Mouse (Mus musculus): ENCODE results near the gene Mea1. TPM values are rescaled to one million over a fixed set of nuclear protein-coding genes. Genes with fewer than 3 reads are reported as not detected.

Gene Mea1
- polyA plus RNA-seq, 1 experiment from 2014 or later, result 135 TPM

- peaks cover 21% of the 10 kb centered on the region for H3K36me3 ChIP-seq (ENCODE audit: insufficient read depth, low read length)
- TF ChIP-seq CTCF (IDR thresholded peaks at IDR 0.05; ENCODE audit: low read depth), result peak; percentile 28; the same call in 1 of the 2 replicates
- no peaks in the 10 kb centered on the region for H3K9me3 ChIP-seq (replicated peaks; ENCODE audit: low read length)
- peaks cover 11% of the 10 kb centered on the region; the same call in 1 of the 2 replicates for H3K4me1 ChIP-seq (replicated peaks; ENCODE audit: insufficient read depth, low read length)
- DNase-seq (ENCODE audit: low spot score) (no peak), ATAC-seq (replicated peaks; ENCODE audit: low FRiP score, low read depth) (no peak)
- H3K4me3 ChIP-seq (replicated peaks; ENCODE audit: low read depth, low read length), result no peak overlapping the region
- no peak overlapping the region for H3K4me2 ChIP-seq (ENCODE audit: low read length)
- 93% methylated on average over 11 of the region's 11 CpGs for WGBS
- H3K27ac ChIP-seq, result no peak overlapping the region
- H3K9ac ChIP-seq (ENCODE audit: low read depth, low read length), result no peak overlapping the region
- no peaks in the 10 kb centered on the region for H3K27me3 ChIP-seq (ENCODE audit: insufficient read depth, low read length)
These were observed 36.3 kb downstream of the Mea1 start for GRCm38 (mm10) chr17:46714756-46715481.

DNA sequence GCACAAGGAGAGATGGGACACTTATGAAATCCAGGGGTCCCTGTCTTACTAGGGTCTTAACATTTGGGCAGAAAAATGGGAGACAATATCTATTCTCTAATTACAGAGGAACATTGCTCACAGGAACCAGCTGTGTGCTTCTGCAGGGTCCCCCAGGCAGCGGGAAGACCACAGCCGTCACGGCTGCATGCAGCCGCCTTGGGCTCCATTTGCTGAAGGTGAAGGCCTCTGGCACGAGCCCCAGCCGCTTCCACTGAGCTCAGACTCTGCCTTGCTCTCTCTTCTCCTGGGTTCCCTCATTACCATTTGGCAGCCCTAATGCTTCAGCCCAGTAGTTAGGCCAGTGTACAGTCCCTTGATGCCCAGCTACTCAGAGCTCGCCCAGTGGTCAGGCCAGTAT, 42.5 kb downstream of the Mea1 start:
- DNase-seq (ENCODE audit: low spot score) (no peak), ATAC-seq (replicated peaks; ENCODE audit: low FRiP score, low read depth) (no peak)
- Histone ChIP-seq H3K9ac (ENCODE audit: low read depth, low read length) (no peak overlapping the region), H3K4me3 (replicated peaks; ENCODE audit: low read depth, low read length) (no peak overlapping the region), H3K9me3 (replicated peaks; ENCODE audit: low read length) (no peaks in the 10 kb centered on the region), H3K36me3 (ENCODE audit: insufficient read depth, low read length) (peaks cover 29% of the 10 kb centered on the region; the same call in 1 of the 2 replicates), H3K27ac (no peak overlapping the region), H3K4me2 (ENCODE audit: low read length) (no peak overlapping the region), H3K27me3 (ENCODE audit: insufficient read depth, low read length) (no peaks in the 10 kb centered on the region), H3K4me1 (replicated peaks; ENCODE audit: insufficient read depth, low read length) (no peaks in the 10 kb centered on the region)
- WGBS, result 92% methylated on average over 7 of the region's 7 CpGs
- TF ChIP-seq CTCF (IDR thresholded peaks at IDR 0.05; ENCODE audit: low read depth), result no peak

DNA sequence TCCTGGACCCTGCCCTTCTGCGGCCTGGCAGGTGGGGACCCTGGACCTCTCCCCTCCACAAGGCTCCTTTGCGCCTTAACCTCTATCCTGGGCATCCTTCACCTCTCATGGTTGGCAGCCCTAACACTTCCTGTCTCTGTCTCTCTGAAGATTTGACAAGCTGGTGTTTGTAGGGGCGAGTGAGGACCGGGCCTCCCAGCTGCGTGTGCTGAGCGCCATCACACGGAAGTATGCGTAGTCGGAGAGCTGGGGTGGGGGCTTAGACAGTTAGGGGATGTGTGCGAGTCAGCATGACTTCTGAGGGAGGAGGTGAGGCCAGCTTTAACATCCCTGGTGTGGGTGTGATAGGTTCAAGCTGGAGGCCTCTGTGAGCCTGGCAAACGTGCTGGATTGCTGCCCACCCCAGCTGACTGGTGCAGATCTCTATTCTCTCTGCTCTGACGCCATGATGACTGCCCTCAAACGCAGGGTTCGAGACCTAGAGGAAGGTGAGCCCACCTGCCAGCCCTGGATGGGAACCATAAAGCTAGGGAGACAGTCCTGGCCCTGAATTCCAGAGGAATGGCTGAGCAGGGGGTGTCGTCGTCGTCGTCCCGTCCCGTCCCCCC, 46.0 kb downstream of the Mea1 start:
- DNase-seq (ENCODE audit: low spot score), result no peak
- no peaks in the 10 kb centered on the region for H3K4me1 ChIP-seq (replicated peaks; ENCODE audit: insufficient read depth, low read length)
- no peak for TF ChIP-seq CTCF (IDR thresholded peaks at IDR 0.05; ENCODE audit: low read depth)
- 81% methylated on average over 15 of the region's 20 CpGs for WGBS
- no peaks in the 10 kb centered on the region for H3K9me3 ChIP-seq (replicated peaks; ENCODE audit: low read length)
- no peak overlapping the region for H3K4me2 ChIP-seq (ENCODE audit: low read length)
- H3K27me3 ChIP-seq (ENCODE audit: insufficient read depth, low read length), result no peaks in the 10 kb centered on the region
- ATAC-seq (replicated peaks; ENCODE audit: low FRiP score, low read depth), result no peak
- no peak overlapping the region for H3K4me3 ChIP-seq (replicated peaks; ENCODE audit: low read depth, low read length)
- H3K27ac ChIP-seq, result no peak overlapping the region
- no peak overlapping the region for H3K9ac ChIP-seq (ENCODE audit: low read depth, low read length)
- peaks cover 23% of the 10 kb centered on the region; the same call in 1 of the 2 replicates for H3K36me3 ChIP-seq (ENCODE audit: insufficient read depth, low read length)

- ATAC-seq (replicated peaks; ENCODE audit: low FRiP score, low read depth) (no peak; the same call in 1 of the 2 replicates), DNase-seq (ENCODE audit: low spot score) (peak; percentile 80)
- H3K27ac ChIP-seq, result no peak overlapping the region
- H3K27me3 ChIP-seq (ENCODE audit: insufficient read depth, low read length), result no peaks in the 10 kb centered on the region
- H3K36me3 ChIP-seq (ENCODE audit: insufficient read depth, low read length), result peaks cover 23% of the 10 kb centered on the region; the same call in 1 of the 2 replicates
- H3K9ac ChIP-seq (ENCODE audit: low read depth, low read length), result no peak overlapping the region
- H3K4me1 ChIP-seq (replicated peaks; ENCODE audit: insufficient read depth, low read length), result no peaks in the 10 kb centered on the region
- peak; percentile 69 for TF ChIP-seq CTCF (IDR thresholded peaks at IDR 0.05; ENCODE audit: low read depth)
- 51% methylated on average over 9 of the region's 9 CpGs for WGBS
- H3K4me3 ChIP-seq (replicated peaks; ENCODE audit: low read depth, low read length), result no peak overlapping the region
- no peaks in the 10 kb centered on the region for H3K9me3 ChIP-seq (replicated peaks; ENCODE audit: low read length)
- H3K4me2 ChIP-seq (ENCODE audit: low read length), result no peak overlapping the region
These were observed 46.7 kb downstream of the Mea1 start for GRCm38 (mm10) chr17:46725273-46725672.

DNA sequence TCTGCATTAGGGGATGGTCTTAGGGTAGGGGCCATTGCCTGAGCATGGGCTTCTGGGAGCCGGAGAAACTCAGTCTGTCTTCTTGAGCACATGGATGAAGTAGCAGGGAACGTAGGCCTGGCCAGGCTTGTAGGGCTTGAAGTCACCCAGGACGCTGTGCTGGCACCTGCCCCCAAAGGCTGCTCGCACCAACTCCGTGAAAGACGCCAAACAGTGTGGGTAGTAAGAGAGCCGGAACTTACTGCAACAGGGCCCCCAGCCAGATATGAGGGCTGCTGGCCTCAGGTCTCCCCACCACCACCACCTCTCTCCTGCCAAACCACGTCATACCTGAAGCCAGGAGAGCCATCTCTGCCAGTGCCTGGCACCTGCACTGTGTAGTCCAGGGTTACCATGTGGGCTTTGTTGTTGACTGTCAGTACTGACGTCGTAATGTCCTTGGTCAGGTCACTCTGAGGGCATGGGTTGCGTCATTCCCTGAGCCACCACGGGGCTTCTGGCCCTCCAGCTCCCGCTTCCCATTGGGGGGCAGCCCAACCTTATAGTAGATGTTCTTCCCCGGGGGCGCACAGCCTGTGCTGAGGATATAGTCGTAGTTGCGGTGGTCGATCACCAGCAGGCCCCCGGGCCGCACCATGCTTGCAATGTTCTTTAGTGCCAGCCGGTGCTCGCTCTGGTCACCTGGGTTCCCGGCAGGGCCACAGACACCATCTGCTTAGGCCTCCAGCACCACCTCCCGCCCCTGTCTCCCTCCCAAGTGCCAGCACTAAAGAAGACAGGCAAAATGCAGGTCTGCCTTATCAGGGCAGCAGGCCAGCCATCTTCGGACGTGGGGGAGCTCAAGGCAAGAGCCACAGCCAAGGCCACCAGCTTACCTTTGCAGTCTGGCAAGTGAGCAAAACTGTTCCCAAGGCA, 47.4 kb downstream of the Mea1 start:
- no peak for TF ChIP-seq CTCF (IDR thresholded peaks at IDR 0.05; ENCODE audit: low read depth)
- Histone ChIP-seq H3K4me3 (replicated peaks; ENCODE audit: low read depth, low read length) (no peak overlapping the region), H3K4me1 (replicated peaks; ENCODE audit: insufficient read depth, low read length) (no peaks in the 10 kb centered on the region), H3K9me3 (replicated peaks; ENCODE audit: low read length) (no peaks in the 10 kb centered on the region), H3K36me3 (ENCODE audit: insufficient read depth, low read length) (peaks cover 23% of the 10 kb centered on the region; the same call in 1 of the 2 replicates), H3K9ac (ENCODE audit: low read depth, low read length) (no peak overlapping the region), H3K27me3 (ENCODE audit: insufficient read depth, low read length) (no peaks in the 10 kb centered on the region), H3K27ac (no peak overlapping the region), H3K4me2 (ENCODE audit: low read length) (no peak overlapping the region)
- DNase-seq (ENCODE audit: low spot score) (no peak), ATAC-seq (replicated peaks; ENCODE audit: low FRiP score, low read depth) (no peak)
- WGBS, result 92% methylated on average over 26 of the region's 26 CpGs

DNA sequence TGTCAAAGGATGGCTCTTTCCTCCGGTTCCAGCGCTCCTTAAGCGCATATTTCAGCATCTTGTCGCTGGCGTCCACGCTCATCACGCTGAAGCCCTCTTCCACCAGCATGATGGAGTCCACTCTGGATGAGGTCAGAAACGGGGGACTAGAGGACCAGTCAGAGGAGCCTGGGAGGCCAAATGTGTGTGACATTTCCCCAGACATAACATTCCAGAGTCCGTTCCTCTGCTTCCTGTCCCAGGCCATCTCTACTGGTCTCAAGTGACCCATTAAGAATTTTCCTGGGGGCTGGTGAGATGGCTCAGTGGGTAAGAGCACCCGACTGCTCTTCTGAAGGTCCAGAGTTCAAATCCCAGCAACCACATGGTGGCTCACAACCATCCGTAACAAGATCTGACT, 48.7 kb downstream of the Mea1 start:
- no peak for TF ChIP-seq CTCF (IDR thresholded peaks at IDR 0.05; ENCODE audit: low read depth)
- WGBS, result 87% methylated on average over 11 of the region's 11 CpGs
- Histone ChIP-seq H3K9me3 (replicated peaks; ENCODE audit: low read length) (no peaks in the 10 kb centered on the region), H3K27ac (no peak overlapping the region), H3K27me3 (ENCODE audit: insufficient read depth, low read length) (no peaks in the 10 kb centered on the region), H3K9ac (ENCODE audit: low read depth, low read length) (no peak overlapping the region), H3K4me3 (replicated peaks; ENCODE audit: low read depth, low read length) (no peak overlapping the region), H3K4me1 (replicated peaks; ENCODE audit: insufficient read depth, low read length) (no peaks in the 10 kb centered on the region), H3K4me2 (ENCODE audit: low read length) (no peak overlapping the region), H3K36me3 (ENCODE audit: insufficient read depth, low read length) (peaks cover 15% of the 10 kb centered on the region; the same call in 1 of the 2 replicates)
- ATAC-seq (replicated peaks; ENCODE audit: low FRiP score, low read depth) (no peak), DNase-seq (ENCODE audit: low spot score) (no peak)
